Mouse (Mus musculus): ENCODE measurements around the gene Cbwd1. TPM values are rescaled to one million over a fixed set of nuclear protein-coding genes. Genes with fewer than 3 reads are reported as not detected.

Gene Cbwd1
- polyA plus RNA-seq, 1 experiment from 2014 or later: 20.4 TPM

GRCm38 (mm10) chr19:24983857-24984498 lies 22.6 kb upstream of the Cbwd1 start:
- 60% methylated on average over 7 of the region's 7 CpGs for WGBS
- H3K27ac ChIP-seq (ENCODE audit: low read depth, low read length): no peak overlapping the region
- no peak overlapping the region for H3K4me2 ChIP-seq (replicated peaks; ENCODE audit: low read depth, low read length)
- no peak for ATAC-seq (ENCODE audit: low FRiP score, low TSS enrichment)
- H3K36me3 ChIP-seq (ENCODE audit: control insufficient read depth, insufficient read depth, low read length): no peaks in the 10 kb centered on the region
- H3K4me3 ChIP-seq (ENCODE audit: low read length): no peak overlapping the region
- H3K9me3 ChIP-seq (ENCODE audit: control insufficient read depth, low read length): no peaks in the 10 kb centered on the region
- no peaks in the 10 kb centered on the region for H3K27me3 ChIP-seq (ENCODE audit: control insufficient read depth, insufficient read depth, low read length)
- H3K4me1 ChIP-seq (ENCODE audit: control insufficient read depth, insufficient read depth, low read length): no peaks in the 10 kb centered on the region
- H3K9ac ChIP-seq (ENCODE audit: low read depth, low read length): no peak overlapping the region

- no peaks in the 10 kb centered on the region for H3K4me1 ChIP-seq (ENCODE audit: control insufficient read depth, insufficient read depth, low read length)
- H3K27ac ChIP-seq (ENCODE audit: low read depth, low read length): no peak overlapping the region
- WGBS: 72% methylated on average over 4 of the region's 4 CpGs
- H3K4me3 ChIP-seq (ENCODE audit: low read length): no peak overlapping the region
- no peaks in the 10 kb centered on the region for H3K9me3 ChIP-seq (ENCODE audit: control insufficient read depth, low read length)
- H3K4me2 ChIP-seq (replicated peaks; ENCODE audit: low read depth, low read length): no peak overlapping the region
- no peaks in the 10 kb centered on the region for H3K36me3 ChIP-seq (ENCODE audit: control insufficient read depth, insufficient read depth, low read length)
- no peaks in the 10 kb centered on the region for H3K27me3 ChIP-seq (ENCODE audit: control insufficient read depth, insufficient read depth, low read length)
- ATAC-seq (ENCODE audit: low FRiP score, low TSS enrichment): no peak
- H3K9ac ChIP-seq (ENCODE audit: low read depth, low read length): no peak overlapping the region
Observed at GRCm38 (mm10) chr19:24983050-24983449, 21.6 kb upstream of the Cbwd1 start.

DNA sequence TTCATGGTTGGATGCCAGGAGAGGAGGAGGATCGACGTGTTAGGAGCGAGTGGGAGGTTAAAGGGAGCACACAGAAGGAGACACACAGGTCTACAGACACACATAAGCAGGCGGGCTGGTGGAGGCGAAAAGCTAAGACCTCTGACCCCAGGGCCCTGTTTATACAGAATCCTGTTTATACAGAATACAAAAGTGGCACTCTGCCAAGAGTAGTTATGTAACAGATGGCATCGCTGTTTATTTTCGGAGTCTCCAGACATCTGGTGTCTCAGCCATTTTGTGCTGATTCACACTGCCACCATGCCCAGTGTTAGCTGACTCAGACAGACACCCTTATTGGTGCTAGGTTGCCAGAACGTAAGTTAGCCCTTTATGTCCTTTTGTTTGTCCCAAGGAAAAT lies 19.9 kb upstream of the Cbwd1 start:
- Histone ChIP-seq H3K4me3 (ENCODE audit: low read length) (no peak overlapping the region), H3K9me3 (ENCODE audit: control insufficient read depth, low read length) (no peaks in the 10 kb centered on the region), H3K4me1 (ENCODE audit: control insufficient read depth, insufficient read depth, low read length) (no peaks in the 10 kb centered on the region), H3K4me2 (replicated peaks; ENCODE audit: low read depth, low read length) (no peak overlapping the region), H3K27ac (ENCODE audit: low read depth, low read length) (no peak overlapping the region), H3K27me3 (ENCODE audit: control insufficient read depth, insufficient read depth, low read length) (no peaks in the 10 kb centered on the region), H3K36me3 (ENCODE audit: control insufficient read depth, insufficient read depth, low read length) (no peaks in the 10 kb centered on the region), H3K9ac (ENCODE audit: low read depth, low read length) (no peak overlapping the region)
- WGBS: 53% methylated on average over 8 of the region's 8 CpGs
- ATAC-seq (ENCODE audit: low FRiP score, low TSS enrichment): no peak

DNA sequence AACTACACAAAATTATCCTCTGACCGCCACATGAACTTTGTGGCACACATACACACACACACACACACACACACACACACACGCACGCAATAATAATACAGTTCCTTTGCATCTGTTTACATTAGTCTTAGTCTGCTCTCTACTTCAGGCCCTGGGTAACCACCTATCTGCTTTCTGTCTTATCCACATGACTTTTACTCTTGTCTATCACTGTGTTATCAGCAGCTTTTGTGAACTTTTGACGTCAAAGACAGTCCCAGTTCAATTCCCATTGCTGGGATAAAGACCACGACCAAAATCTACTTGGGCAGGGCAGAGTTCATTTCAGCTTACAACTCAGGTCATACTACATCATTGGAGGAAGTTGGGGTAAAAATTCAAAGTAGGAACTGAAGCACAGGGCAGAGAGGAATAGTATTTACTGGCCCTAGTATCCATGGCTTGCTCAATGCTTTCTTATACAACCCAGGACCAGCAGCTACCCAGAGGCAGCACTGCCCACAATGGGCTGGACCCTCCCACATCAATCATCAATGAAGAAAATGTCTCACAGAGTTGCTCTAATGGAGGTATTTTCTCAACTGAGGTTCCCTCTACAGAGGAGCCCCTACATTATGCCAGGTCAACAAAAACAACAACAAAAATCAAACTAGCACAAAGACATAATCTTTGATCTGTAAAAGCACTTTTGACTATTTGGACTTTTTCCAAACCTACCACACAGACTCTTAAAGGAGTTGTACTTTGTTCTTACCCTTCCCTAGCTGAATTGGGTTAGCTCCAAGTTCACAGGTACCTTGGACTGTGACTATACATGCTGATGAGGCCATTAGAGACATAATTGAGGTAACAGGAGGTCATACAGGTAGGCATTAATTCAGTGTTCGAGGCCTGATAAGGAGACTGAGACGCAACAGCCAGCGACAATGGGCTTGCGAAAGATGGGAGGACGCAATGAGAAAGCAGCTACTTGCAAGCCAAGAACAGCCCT lies 17.7 kb upstream of the Cbwd1 start:
- 82% methylated on average over 10 of the region's 10 CpGs for WGBS
- ATAC-seq (ENCODE audit: low FRiP score, low TSS enrichment): no peak
- no peaks in the 10 kb centered on the region for H3K4me1 ChIP-seq (ENCODE audit: control insufficient read depth, insufficient read depth, low read length)
- H3K4me3 ChIP-seq (ENCODE audit: low read length): no peak overlapping the region
- H3K27ac ChIP-seq (ENCODE audit: low read depth, low read length): no peak overlapping the region
- no peaks in the 10 kb centered on the region for H3K9me3 ChIP-seq (ENCODE audit: control insufficient read depth, low read length)
- no peak overlapping the region for H3K4me2 ChIP-seq (replicated peaks; ENCODE audit: low read depth, low read length)
- no peaks in the 10 kb centered on the region for H3K36me3 ChIP-seq (ENCODE audit: control insufficient read depth, insufficient read depth, low read length)
- H3K9ac ChIP-seq (ENCODE audit: low read depth, low read length): no peak overlapping the region
- H3K27me3 ChIP-seq (ENCODE audit: control insufficient read depth, insufficient read depth, low read length): no peaks in the 10 kb centered on the region

DNA sequence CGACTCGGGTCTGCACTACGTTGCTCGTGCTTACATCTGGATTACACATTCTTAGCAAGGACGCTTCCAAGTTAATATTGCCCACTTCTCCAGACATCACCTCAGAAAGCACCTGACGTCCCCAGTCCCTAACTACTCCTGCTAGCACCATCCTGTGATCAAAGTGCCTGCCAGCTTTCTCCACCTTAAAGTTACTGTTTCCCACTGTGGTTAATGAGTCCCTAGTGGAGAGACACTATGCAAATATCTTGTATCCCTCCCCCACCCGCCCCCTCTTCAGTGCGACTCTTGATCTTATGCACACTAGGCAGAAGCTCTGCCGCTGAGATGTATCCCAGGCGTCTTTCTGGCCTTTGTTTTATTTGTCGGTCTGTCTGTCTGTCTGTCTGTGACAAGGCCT lies 16.6 kb upstream of the Cbwd1 start:
- 59% methylated on average over 11 of the region's 11 CpGs for WGBS
- Histone ChIP-seq H3K4me1 (ENCODE audit: control insufficient read depth, insufficient read depth, low read length) (no peaks in the 10 kb centered on the region), H3K36me3 (ENCODE audit: control insufficient read depth, insufficient read depth, low read length) (no peaks in the 10 kb centered on the region), H3K4me3 (ENCODE audit: low read length) (no peak overlapping the region), H3K9ac (ENCODE audit: low read depth, low read length) (no peak overlapping the region), H3K27ac (ENCODE audit: low read depth, low read length) (no peak overlapping the region), H3K27me3 (ENCODE audit: control insufficient read depth, insufficient read depth, low read length) (no peaks in the 10 kb centered on the region), H3K4me2 (replicated peaks; ENCODE audit: low read depth, low read length) (no peak overlapping the region), H3K9me3 (ENCODE audit: control insufficient read depth, low read length) (no peaks in the 10 kb centered on the region)
- no peak for ATAC-seq (ENCODE audit: low FRiP score, low TSS enrichment)

GRCm38 (mm10) chr19:24972701-24973390 lies 11.4 kb upstream of the Cbwd1 start:
- H3K36me3 ChIP-seq (ENCODE audit: control insufficient read depth, insufficient read depth, low read length): no peaks in the 10 kb centered on the region
- no peak overlapping the region for H3K9ac ChIP-seq (ENCODE audit: low read depth, low read length)
- no peaks in the 10 kb centered on the region for H3K27me3 ChIP-seq (ENCODE audit: control insufficient read depth, insufficient read depth, low read length)
- no peak overlapping the region for H3K4me3 ChIP-seq (ENCODE audit: low read length)
- H3K27ac ChIP-seq (ENCODE audit: low read depth, low read length): no peak overlapping the region
- no peak for ATAC-seq (ENCODE audit: low FRiP score, low TSS enrichment)
- H3K4me1 ChIP-seq (ENCODE audit: control insufficient read depth, insufficient read depth, low read length): no peaks in the 10 kb centered on the region
- no peak overlapping the region for H3K4me2 ChIP-seq (replicated peaks; ENCODE audit: low read depth, low read length)
- WGBS: 79% methylated on average over 3 of the region's 3 CpGs
- H3K9me3 ChIP-seq (ENCODE audit: control insufficient read depth, low read length): no peaks in the 10 kb centered on the region

GRCm38 (mm10) chr19:24971307-24971706 lies 9.9 kb upstream of the Cbwd1 start:
- 86% methylated on average over 7 of the region's 7 CpGs for WGBS
- Histone ChIP-seq H3K4me1 (ENCODE audit: control insufficient read depth, insufficient read depth, low read length) (no peaks in the 10 kb centered on the region), H3K27ac (ENCODE audit: low read depth, low read length) (no peak overlapping the region), H3K4me2 (replicated peaks; ENCODE audit: low read depth, low read length) (no peak overlapping the region), H3K36me3 (ENCODE audit: control insufficient read depth, insufficient read depth, low read length) (no peaks in the 10 kb centered on the region), H3K4me3 (ENCODE audit: low read length) (no peak overlapping the region), H3K27me3 (ENCODE audit: control insufficient read depth, insufficient read depth, low read length) (no peaks in the 10 kb centered on the region), H3K9ac (ENCODE audit: low read depth, low read length) (no peak overlapping the region), H3K9me3 (ENCODE audit: control insufficient read depth, low read length) (no peaks in the 10 kb centered on the region)
- ATAC-seq (ENCODE audit: low FRiP score, low TSS enrichment): no peak

- Histone ChIP-seq H3K4me3 (ENCODE audit: low read length) (no peak overlapping the region), H3K4me2 (replicated peaks; ENCODE audit: low read depth, low read length) (no peak overlapping the region), H3K9me3 (ENCODE audit: control insufficient read depth, low read length) (no peaks in the 10 kb centered on the region), H3K36me3 (ENCODE audit: control insufficient read depth, insufficient read depth, low read length) (no peaks in the 10 kb centered on the region), H3K27ac (ENCODE audit: low read depth, low read length) (no peak overlapping the region), H3K9ac (ENCODE audit: low read depth, low read length) (no peak overlapping the region), H3K4me1 (ENCODE audit: control insufficient read depth, insufficient read depth, low read length) (no peaks in the 10 kb centered on the region), H3K27me3 (ENCODE audit: control insufficient read depth, insufficient read depth, low read length) (no peaks in the 10 kb centered on the region)
- 88% methylated on average over 2 of the region's 2 CpGs for WGBS
- ATAC-seq (ENCODE audit: low FRiP score, low TSS enrichment): no peak
Observed at GRCm38 (mm10) chr19:24966941-24967340, 5.5 kb upstream of the Cbwd1 start.

- Histone ChIP-seq H3K9me3 (ENCODE audit: control insufficient read depth, low read length) (no peaks in the 10 kb centered on the region), H3K27ac (ENCODE audit: low read depth, low read length) (no peak overlapping the region), H3K27me3 (ENCODE audit: control insufficient read depth, insufficient read depth, low read length) (no peaks in the 10 kb centered on the region), H3K4me3 (ENCODE audit: low read length) (no peak overlapping the region), H3K9ac (ENCODE audit: low read depth, low read length) (no peak overlapping the region), H3K36me3 (ENCODE audit: control insufficient read depth, insufficient read depth, low read length) (no peaks in the 10 kb centered on the region), H3K4me1 (ENCODE audit: control insufficient read depth, insufficient read depth, low read length) (no peaks in the 10 kb centered on the region), H3K4me2 (replicated peaks; ENCODE audit: low read depth, low read length) (no peak overlapping the region)
- 81% methylated on average over 2 of the region's 2 CpGs for WGBS
- no peak for ATAC-seq (ENCODE audit: low FRiP score, low TSS enrichment)
Observed at GRCm38 (mm10) chr19:24966203-24966602, 4.8 kb upstream of the Cbwd1 start.

Data from kidney, embryonic 14.5 days (tissue).